ENCODE assay signal across 23 mouse cellular contexts in the genomic region with DNA sequence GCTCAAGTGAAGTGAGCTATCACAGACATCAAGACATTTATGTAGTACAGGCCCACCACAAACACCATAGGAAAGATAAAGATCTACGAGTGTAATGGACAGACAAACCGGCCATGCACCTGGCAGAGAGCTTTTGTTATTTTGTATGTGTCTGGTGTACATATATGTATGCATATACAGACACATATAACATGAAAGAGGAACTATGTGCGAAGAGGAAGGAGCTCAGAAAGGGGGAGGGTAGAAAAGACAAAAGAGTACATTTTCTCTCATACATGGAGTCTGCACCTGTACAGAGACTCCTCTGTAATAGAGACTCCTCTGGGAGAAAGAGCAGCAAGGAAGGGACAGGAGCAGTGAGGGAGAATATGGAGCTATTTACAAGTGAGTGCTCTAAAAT. TPM values are rescaled to one million over a fixed set of nuclear protein-coding genes. Genes with fewer than 3 reads are reported as not detected.
A peak's percentile ranks its signal among the peaks of the same experiment; 100 is the strongest.
DNase-seq lines count a peak whose midpoint lies in the region; ATAC-seq lines count a peak whose summit lies in the region.
"Had no signal": no experiment of that assay in that cellular context is flagged by ENCODE, and none has a peak within 500 bp of the region (broad histone marks: within the 10 kb centered on the region; RNA-seq: fewer than 3 reads in every experiment).

No protein-coding gene starts in this region.

- H3K9me3 ChIP-seq in midbrain, embryonic 14.5 days (ENCODE audit: control insufficient read depth, low read length): no peaks in the 10 kb centered on the region
- H3K9me3 ChIP-seq: embryonic facial prominence, embryonic 15.5 days; forebrain, embryonic 10.5 days; heart, embryonic 12.5 days; hindbrain, embryonic 15.5 days had no signal

- H3K9ac ChIP-seq in midbrain, embryonic 14.5 days (replicated peaks; ENCODE audit: low read length): no peak overlapping the region
- H3K9ac ChIP-seq: embryonic facial prominence, embryonic 15.5 days; heart, embryonic 12.5 days; hindbrain, embryonic 15.5 days had no signal

- no peaks in the 10 kb centered on the region for H3K4me1 ChIP-seq in midbrain, embryonic 14.5 days (ENCODE audit: control insufficient read depth, insufficient read depth, low read length)
- H3K4me1 ChIP-seq: embryonic facial prominence, embryonic 15.5 days; heart, embryonic 12.5 days had no signal

- no peak overlapping the region for H3K4me2 ChIP-seq in midbrain, embryonic 14.5 days (ENCODE audit: low read length)
- H3K4me2 ChIP-seq: embryonic facial prominence, embryonic 15.5 days; heart, embryonic 12.5 days; hindbrain, embryonic 15.5 days had no signal

- peak; percentile 73 for ATAC-seq in common myeloid progenitor, adult 5-6 weeks (replicated peaks; ENCODE audit: low read depth, poor library complexity, severe bottlenecking)
- ATAC-seq in megakaryocyte progenitor cell, adult 5-6 weeks (replicated peaks; ENCODE audit: poor library complexity): peak; percentile 74
- ATAC-seq in midbrain, embryonic 14.5 days (ENCODE audit: low FRiP score, low TSS enrichment): no peak
- ATAC-seq: forebrain, embryonic 14.5 days; inflammation-experienced regulatory T-cells, adult 6 months; Patski had no signal

- no peaks in the 10 kb centered on the region for H3K36me3 ChIP-seq in midbrain, embryonic 14.5 days (ENCODE audit: control insufficient read depth, insufficient read depth, low read length)
- H3K36me3 ChIP-seq: embryonic facial prominence, embryonic 15.5 days; heart, embryonic 12.5 days; hindbrain, embryonic 15.5 days had no signal

- H3K27ac ChIP-seq in midbrain, embryonic 14.5 days (replicated peaks; ENCODE audit: low read depth, low read length): no peak overlapping the region
- H3K27ac ChIP-seq: embryonic facial prominence, embryonic 15.5 days; forebrain, embryonic 10.5 days; heart, adult 2 months; hindbrain, embryonic 15.5 days had no signal

- H3K27me3 ChIP-seq in midbrain, embryonic 14.5 days (ENCODE audit: control insufficient read depth, insufficient read depth, low read length): no peaks in the 10 kb centered on the region
- H3K27me3 ChIP-seq: embryonic facial prominence, embryonic 15.5 days; heart, embryonic 12.5 days; hindbrain, embryonic 15.5 days; Patski had no signal

- DNase-seq in thymus, postnatal 0 days (ENCODE audit: low spot score): peak; percentile 26
- DNase-seq in thymus, postnatal 4 days: no peak
- DNase-seq in midbrain, embryonic 14.5 days: no peak
- DNase-seq in ovary, postnatal 14 days (ENCODE audit: low spot score): no peak
- no peak for DNase-seq in retina, postnatal 1 day
- DNase-seq: adrenal gland, adult 2 months; adrenal gland, postnatal 25 days; cerebellum, adult 2 months; cerebellum, postnatal 10 days; embryo, embryonic 11 days; gastrocnemius, postnatal 36 days; heart, adult 2 months had no signal

- WGBS in midbrain, embryonic 14.5 days: 91% methylated on average over 3 of the region's 3 CpGs

- H3K4me3 ChIP-seq in midbrain, embryonic 14.5 days (replicated peaks; ENCODE audit: low read depth, low read length): no peak overlapping the region
- H3K4me3 ChIP-seq: embryonic facial prominence, embryonic 15.5 days; erythroblast, embryonic 14.5 days; forebrain, embryonic 10.5 days; heart, adult 2 months; heart, embryonic 12.5 days; hindbrain, embryonic 15.5 days had no signal

RNA-seq across cellular contexts. Expression of gene Samd15, which starts 6.5 kb away (rescaled TPM):
- polyA plus RNA-seq in thymus, postnatal 0 days (2015; fragmentation: Nextera tagmentation; extraction: Ambion mirVana): 1.2 and 1.6 TPM in 2 replicates
- 2.1 TPM in 1 of 2 replicates, not detected in the other for total RNA-seq in common myeloid progenitor, adult 5-6 weeks (2017)
- 0.61 and 1.2 TPM in 2 replicates for total RNA-seq in megakaryocyte progenitor cell, adult 5-6 weeks (2015)
- total RNA-seq in megakaryocyte progenitor cell, adult 5-6 weeks (2017): 0.47 and 0.75 TPM in 2 replicates
- polyA plus RNA-seq in midbrain, embryonic 14.5 days (2014; fragmentation: Nextera tagmentation; extraction: Ambion mirVana): 1.2 and 2.6 TPM in 2 replicates
- total RNA-seq: gastrocnemius, adult 8-10 months; gastrocnemius, postnatal 36 days; heart, adult 2 months had no signal
- polyA plus RNA-seq: erythroblast, embryonic 14.5 days had no signal

RNA-seq across cellular contexts. Expression of gene Tmed8, which starts 7.2 kb away (rescaled TPM):
- polyA plus RNA-seq in thymus, postnatal 0 days (2015; fragmentation: Nextera tagmentation; extraction: Ambion mirVana): 3.4 TPM in 2 replicates
- 8.1 TPM in 2 replicates for total RNA-seq in common myeloid progenitor, adult 5-6 weeks (2017)
- 5.9 and 7.0 TPM in 2 replicates for total RNA-seq in megakaryocyte progenitor cell, adult 5-6 weeks (2015)
- 6.5 and 7.5 TPM in 2 replicates for total RNA-seq in megakaryocyte progenitor cell, adult 5-6 weeks (2017)
- polyA plus RNA-seq in midbrain, embryonic 14.5 days (2014; fragmentation: Nextera tagmentation; extraction: Ambion mirVana): 6.5 and 6.9 TPM in 2 replicates

RNA-seq across cellular contexts. Expression of gene Pomt2, which starts 45.2 kb away (rescaled TPM):
- 4.8 and 5.4 TPM in 2 replicates for polyA plus RNA-seq in thymus, postnatal 0 days (2015; fragmentation: Nextera tagmentation; extraction: Ambion mirVana)
- total RNA-seq in common myeloid progenitor, adult 5-6 weeks (2017): 7.9 and 9.7 TPM in 2 replicates
- 6.4 and 7.7 TPM in 2 replicates for total RNA-seq in megakaryocyte progenitor cell, adult 5-6 weeks (2015)
- 10.3 and 10.9 TPM in 2 replicates for total RNA-seq in megakaryocyte progenitor cell, adult 5-6 weeks (2017)
- polyA plus RNA-seq in midbrain, embryonic 14.5 days (2014; fragmentation: Nextera tagmentation; extraction: Ambion mirVana): 12.2 and 16.6 TPM in 2 replicates

RNA-seq across cellular contexts. Expression of gene Noxred1, which starts 45.5 kb away (rescaled TPM):
- 0.86 and 0.89 TPM in 2 replicates for polyA plus RNA-seq in thymus, postnatal 0 days (2015; fragmentation: Nextera tagmentation; extraction: Ambion mirVana)
- not detected in 2 replicates for total RNA-seq in common myeloid progenitor, adult 5-6 weeks (2017)
- 0.30 TPM in 1 of 2 replicates, not detected in the other for total RNA-seq in megakaryocyte progenitor cell, adult 5-6 weeks (2015)
- 0.24 and 0.50 TPM in 2 replicates for total RNA-seq in megakaryocyte progenitor cell, adult 5-6 weeks (2017)
- 0.81 and 1.0 TPM in 2 replicates for polyA plus RNA-seq in midbrain, embryonic 14.5 days (2014; fragmentation: Nextera tagmentation; extraction: Ambion mirVana)
- polyA plus RNA-seq: adrenal gland, adult 2 months had no signal

RNA-seq across cellular contexts. Expression of gene Gstz1, which starts 46.0 kb away (rescaled TPM):
- 19.2 and 19.8 TPM in 2 replicates for polyA plus RNA-seq in thymus, postnatal 0 days (2015; fragmentation: Nextera tagmentation; extraction: Ambion mirVana)
- total RNA-seq in common myeloid progenitor, adult 5-6 weeks (2017): 18.1 and 19.7 TPM in 2 replicates
- total RNA-seq in megakaryocyte progenitor cell, adult 5-6 weeks (2015): 30.9 and 31.3 TPM in 2 replicates
- 26.1 and 27.1 TPM in 2 replicates for total RNA-seq in megakaryocyte progenitor cell, adult 5-6 weeks (2017)
- 29.9 and 30.8 TPM in 2 replicates for polyA plus RNA-seq in midbrain, embryonic 14.5 days (2014; fragmentation: Nextera tagmentation; extraction: Ambion mirVana)
